Mouse (Mus musculus) heart, adult 2 months (tissue): ENCODE results near the gene Col2a1.

Experiments used
- CTCF ChIP-seq: fragments of 200-600 bp; IDR thresholded peaks from 2 replicates; pipeline ENCODE4 v1.8.1; 2022; ENCODE audit warnings: antibody characterized with exemption, mild to moderate bottlenecking, moderate library complexity
- EP300 ChIP-seq: fragments of 200-500 bp; IDR thresholded peaks from 2 replicates; pipeline ENCODE4 v1.6.1; 2011; ENCODE audit warnings: low read depth, low read length, control low read depth; ENCODE audit not compliant: insufficient read depth

- TF ChIP-seq EP300 = no peak
- TF ChIP-seq CTCF = no peak
These were observed 35.2 kb upstream of the Col2a1 start for GRCm38 (mm10) chr15:98039682-98040081.
